Mouse (Mus musculus) central nervous system, embryonic 14 days (tissue): Measurements from ENCODE around the gene Dnah5. TPM values are rescaled to one million over a fixed set of nuclear protein-coding genes. Genes with fewer than 3 reads are reported as not detected.

ENCODE experiments used
- polyA plus RNA-seq: library from polyadenylated mRNA; depleted of rRNA; stranded (reverse); fragments of >200 nt; gene quantifications from 2 replicates; pipeline ENCODE4 v1.2.3, GENCODE M21; 2012; rRNA removed

Dnah5 gene
- 0.16 and 0.21 TPM in 2 replicates for polyA plus RNA-seq

DNA sequence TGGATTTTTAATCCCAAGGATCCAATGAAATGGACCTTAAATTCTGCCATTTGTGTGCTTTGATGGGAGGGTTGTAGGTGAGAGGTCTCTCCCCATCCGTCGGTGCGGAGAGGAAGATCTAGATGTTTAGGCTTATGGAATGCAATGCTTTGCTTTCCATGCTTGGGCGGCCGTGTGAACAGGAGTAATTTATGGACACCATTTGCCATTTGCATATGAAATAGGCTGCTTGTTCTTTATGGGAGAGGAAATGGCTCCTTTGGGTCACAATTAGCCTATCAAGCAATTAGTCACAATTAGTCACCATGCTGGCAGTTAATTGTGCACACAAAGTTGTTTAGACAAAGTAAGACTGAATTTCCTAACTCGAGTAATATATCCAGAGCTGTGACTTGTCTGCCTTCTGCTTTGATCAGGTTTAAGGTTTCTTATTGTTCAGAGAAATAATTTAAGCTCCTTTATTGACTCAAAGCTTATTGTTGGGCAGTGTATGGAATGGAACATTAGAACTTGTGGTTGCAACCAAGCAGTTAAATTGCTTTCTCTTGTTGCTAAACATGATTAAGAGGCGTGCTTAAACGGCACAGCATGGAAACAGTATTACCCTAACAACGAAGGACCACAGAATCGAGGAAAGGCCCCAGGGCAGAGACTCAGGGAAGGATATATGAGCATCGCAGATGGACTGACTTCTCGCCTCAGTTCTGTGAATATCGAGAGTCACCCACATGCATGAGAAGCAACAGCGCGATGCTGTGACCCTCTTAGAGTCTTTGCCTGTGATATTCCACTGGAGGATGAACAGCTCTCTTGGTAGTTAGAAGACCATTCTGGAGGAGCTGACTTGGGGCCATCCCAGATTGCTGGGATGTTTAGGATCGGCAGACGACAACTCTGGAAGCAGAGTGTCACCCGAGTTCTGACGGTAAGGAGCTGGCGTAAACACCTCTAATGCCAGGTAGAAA is at the start of gene Dnah5:
Dnah5 (plus strand) TSS at position 642 of the 965 bp plus-strand sequence.

Other genes with a start within 250 kb of the Dnah5 start
- gene Trio, start 177.9 kb upstream of the Dnah5 start, polyA plus RNA-seq: 145 and 164 TPM in 2 replicates